Mouse (Mus musculus): ENCODE data around the gene Mob3b.

Mob3b gene

GRCm38 (mm10) chr4:35156751-35157611 lies at the start of gene Mob3b:
Gene Mob3b (minus strand): TSS chr4:35157484.
- in situ Hi-C loops (cut with MboI; ENCODE audit: low sequenced_read_pairs), result loop anchor here (25.0 kb wide), 1 partner anchor 195 kb away; no protein-coding TSS in a partner anchor

- in situ Hi-C loops (cut with MboI; ENCODE audit: low sequenced_read_pairs), result no loop called here
Measured at GRCm38 (mm10) chr4:35204659-35205058, 47.4 kb upstream of the Mob3b start.

GRCm38 (mm10) chr4:35203724-35204123 lies 46.4 kb upstream of the Mob3b start:
- in situ Hi-C loops (cut with MboI; ENCODE audit: low sequenced_read_pairs), result no loop called here

GRCm38 (mm10) chr4:35201700-35202099 lies 44.4 kb upstream of the Mob3b start:
- in situ Hi-C loops (cut with MboI; ENCODE audit: low sequenced_read_pairs), result no loop called here

GRCm38 (mm10) chr4:35192725-35193124 lies 35.4 kb upstream of the Mob3b start:
- in situ Hi-C loops (cut with MboI; ENCODE audit: low sequenced_read_pairs), result no loop called here

GRCm38 (mm10) chr4:35189794-35190193 lies 32.5 kb upstream of the Mob3b start:
- in situ Hi-C loops (cut with MboI; ENCODE audit: low sequenced_read_pairs), result no loop called here

GRCm38 (mm10) chr4:35187617-35188326 lies 30.5 kb upstream of the Mob3b start:
- in situ Hi-C loops (cut with MboI; ENCODE audit: low sequenced_read_pairs), result no loop called here

GRCm38 (mm10) chr4:35177926-35178645 lies 20.8 kb upstream of the Mob3b start:
- in situ Hi-C loops (cut with MboI; ENCODE audit: low sequenced_read_pairs), result no loop called here

- in situ Hi-C loops (cut with MboI; ENCODE audit: low sequenced_read_pairs), result no loop called here
Measured at GRCm38 (mm10) chr4:35175566-35175965, 18.3 kb upstream of the Mob3b start.

- in situ Hi-C loops (cut with MboI; ENCODE audit: low sequenced_read_pairs), result loop anchor here (25.0 kb wide), 1 partner anchor 211 kb away; no protein-coding TSS in a partner anchor
Measured at GRCm38 (mm10) chr4:35173551-35173950, 16.3 kb upstream of the Mob3b start.

- in situ Hi-C loops (cut with MboI; ENCODE audit: low sequenced_read_pairs), result loop anchor here (25.0 kb wide), 1 partner anchor 210 kb away; no protein-coding TSS in a partner anchor
Measured at GRCm38 (mm10) chr4:35172471-35172870, 15.2 kb upstream of the Mob3b start.

- in situ Hi-C loops (cut with MboI; ENCODE audit: low sequenced_read_pairs), result loop anchor here (25.0 kb wide), 1 partner anchor 207 kb away; no protein-coding TSS in a partner anchor
Measured at GRCm38 (mm10) chr4:35169571-35170125, 12.4 kb upstream of the Mob3b start.

- in situ Hi-C loops (cut with MboI; ENCODE audit: low sequenced_read_pairs), result loop anchor here (25.0 kb wide), 1 partner anchor 206 kb away; no protein-coding TSS in a partner anchor
Measured at GRCm38 (mm10) chr4:35167855-35168254, 10.6 kb upstream of the Mob3b start.

GRCm38 (mm10) chr4:35165947-35166346 lies 8.7 kb upstream of the Mob3b start:
- in situ Hi-C loops (cut with MboI; ENCODE audit: low sequenced_read_pairs), result loop anchor here (25.0 kb wide), 1 partner anchor 204 kb away; no protein-coding TSS in a partner anchor

- in situ Hi-C loops (cut with MboI; ENCODE audit: low sequenced_read_pairs), result loop anchor here (25.0 kb wide), 1 partner anchor 203 kb away; no protein-coding TSS in a partner anchor
Measured at GRCm38 (mm10) chr4:35165275-35165674, 8.0 kb upstream of the Mob3b start.

GRCm38 (mm10) chr4:35157815-35158214 lies 531 bp upstream of the Mob3b start:
- in situ Hi-C loops (cut with MboI; ENCODE audit: low sequenced_read_pairs), result loop anchor here (25.0 kb wide), 1 partner anchor 196 kb away; no protein-coding TSS in a partner anchor

GRCm38 (mm10) chr4:35156149-35156611 lies 1.1 kb downstream of the Mob3b start:
- in situ Hi-C loops (cut with MboI; ENCODE audit: low sequenced_read_pairs), result loop anchor here (25.0 kb wide), 1 partner anchor 194 kb away; no protein-coding TSS in a partner anchor

GRCm38 (mm10) chr4:35155132-35155922 lies 2.0 kb downstream of the Mob3b start:
- in situ Hi-C loops (cut with MboI; ENCODE audit: low sequenced_read_pairs), result loop anchor here (25.0 kb wide), 1 partner anchor 193 kb away; no protein-coding TSS in a partner anchor

GRCm38 (mm10) chr4:35154051-35154450 lies 3.2 kb downstream of the Mob3b start:
- in situ Hi-C loops (cut with MboI; ENCODE audit: low sequenced_read_pairs), result loop anchor here (25.0 kb wide), 1 partner anchor 192 kb away; no protein-coding TSS in a partner anchor

Data from CH12F3 (cell line).